Mouse (Mus musculus) kidney, adult 2 months (tissue): ENCODE data around the gene Lix1l.

Experiments used
- CTCF ChIP-seq: fragments of 200-500 bp; conservative IDR thresholded peaks from 2 replicates; pipeline ENCODE4 v1.5.1; 2011; ENCODE audit warnings: low read depth, mild to moderate bottlenecking, control low read depth, low read length, moderate library complexity, mixed read lengths; ENCODE audit not compliant: insufficient read depth, insufficient read length
- POLR2A ChIP-seq: fragments of 200-500 bp; IDR thresholded peaks from one replicate; pipeline ENCODE4 v1.6.1; 2011; ENCODE audit warnings: low read depth, low read length, control low read depth

DNA sequence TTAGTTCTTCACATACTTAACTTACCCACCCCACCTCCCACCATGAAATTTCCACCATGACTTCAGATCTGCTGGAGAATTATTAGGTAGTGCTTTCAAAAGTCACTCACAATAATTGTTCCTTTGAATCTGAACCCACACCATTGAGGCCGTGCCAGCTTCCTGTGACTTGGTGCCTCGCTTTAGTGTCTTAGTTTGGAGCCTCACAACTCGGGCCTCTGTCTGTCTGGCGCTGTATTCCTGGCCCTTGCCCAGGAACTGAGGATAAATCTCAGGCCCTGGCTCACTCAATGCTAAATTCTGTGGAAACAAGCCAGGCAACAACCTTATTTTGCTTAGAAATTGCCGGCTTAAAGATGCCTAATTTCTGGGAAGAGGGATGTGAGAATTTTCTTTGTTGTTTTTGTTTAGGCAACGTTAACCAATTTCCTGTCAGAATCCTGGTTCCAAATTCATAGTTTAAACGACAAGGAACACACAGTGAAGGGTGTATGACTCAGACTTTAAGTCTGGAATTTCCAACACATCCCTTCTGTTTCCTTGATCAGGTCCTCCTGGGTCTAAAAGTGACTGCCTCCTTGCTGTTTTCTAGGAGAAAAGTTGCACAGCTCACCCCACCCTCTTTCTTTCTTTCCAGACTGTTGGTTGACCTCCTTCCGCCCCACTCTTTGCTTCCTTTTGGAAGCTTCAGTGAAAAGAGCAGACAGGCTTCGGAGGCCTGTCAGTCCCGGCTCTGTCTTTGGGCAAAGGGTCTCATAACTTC, 1.2 kb downstream of the Lix1l start:
- no peak for TF ChIP-seq CTCF
- TF ChIP-seq POLR2A = no peak
